Mouse (Mus musculus): ENCODE data around the gene Gm36176. TPM values are rescaled to one million over a fixed set of nuclear protein-coding genes. Genes with fewer than 3 reads are reported as not detected.

Gene Gm36176
- polyA plus RNA-seq, 1 experiment from 2014 or later, result not detected

DNA sequence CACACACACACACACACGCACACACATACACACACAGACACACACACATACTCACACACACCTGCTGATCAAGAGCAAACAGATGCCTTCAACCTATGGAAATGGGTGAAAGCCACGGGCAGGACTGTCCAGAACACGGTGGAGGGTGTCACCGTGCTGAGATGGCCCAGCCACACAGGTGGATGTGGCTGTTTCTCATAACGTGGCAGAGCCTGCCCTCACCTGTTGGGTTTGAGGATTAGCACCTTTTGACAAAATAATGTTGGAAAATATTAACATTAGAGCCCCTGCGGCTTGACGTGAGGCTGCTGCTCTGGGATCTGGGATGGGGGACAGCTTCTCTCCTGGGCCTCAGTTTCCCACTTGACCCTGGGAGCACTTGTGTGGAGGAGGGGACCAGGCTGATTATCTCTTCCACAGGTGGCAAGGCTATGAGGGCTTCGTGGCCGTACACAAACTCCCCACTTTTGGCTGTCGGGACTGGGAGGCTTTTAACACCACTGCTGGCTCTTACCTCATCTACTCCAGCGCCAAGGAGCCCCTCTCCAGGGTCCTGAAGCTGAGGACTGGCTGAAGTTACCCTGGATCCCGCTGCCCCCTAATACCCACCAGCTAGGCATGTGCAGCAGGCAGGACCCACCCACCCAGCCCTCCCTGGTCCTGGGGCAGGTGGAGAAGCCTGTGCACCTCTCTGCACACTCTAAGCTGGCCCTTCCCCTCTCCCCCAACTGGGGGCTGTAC lies 39.6 kb downstream of the Gm36176 start:
- Histone ChIP-seq H3K36me3 (no peaks in the 10 kb centered on the region), H3K4me3 (replicated peaks) (no peak overlapping the region), H3K4me2 (replicated peaks) (no peak overlapping the region), H3K9me3 (no peaks in the 10 kb centered on the region), H3K27me3 (replicated peaks) (no peaks in the 10 kb centered on the region), H3K4me1 (replicated peaks) (no peaks in the 10 kb centered on the region), H3K9ac (no peak overlapping the region), H3K27ac (no peak overlapping the region)
- ATAC-seq, result no peak
- WGBS, result 45% methylated on average over 12 of the region's 12 CpGs

DNA sequence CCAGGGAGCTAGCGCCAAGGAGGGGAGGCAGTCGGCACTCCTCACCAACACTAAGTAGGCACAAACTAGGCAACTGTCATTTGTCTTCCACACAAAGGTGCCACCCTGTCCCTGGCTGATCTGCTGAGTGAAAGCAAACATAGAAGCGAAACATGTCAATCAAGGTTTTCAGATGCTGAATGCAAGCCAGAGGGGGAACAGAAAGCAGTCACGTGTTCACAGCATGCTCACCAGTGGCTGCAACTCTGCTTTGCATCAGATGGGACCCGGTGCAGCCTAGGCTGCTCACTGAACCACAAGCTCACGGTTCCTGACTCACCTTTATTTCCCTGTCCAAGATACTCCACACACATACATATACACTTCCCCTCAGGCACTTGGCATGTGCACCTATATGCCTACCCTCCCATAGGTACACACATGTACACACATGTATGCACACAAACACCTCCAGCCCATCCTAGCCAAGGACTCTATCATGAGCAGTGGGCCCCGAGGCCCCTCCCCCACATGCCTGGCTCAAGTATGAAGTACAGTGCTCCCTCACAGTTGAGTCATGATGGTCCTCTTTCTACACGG lies 44.5 kb downstream of the Gm36176 start:
- H3K27ac ChIP-seq, result no peak overlapping the region
- no peaks in the 10 kb centered on the region for H3K4me1 ChIP-seq (replicated peaks)
- no peaks in the 10 kb centered on the region for H3K9me3 ChIP-seq
- WGBS, result 82% methylated on average over 8 of the region's 8 CpGs
- ATAC-seq, result no peak
- no peak overlapping the region for H3K4me3 ChIP-seq (replicated peaks)
- no peak overlapping the region for H3K4me2 ChIP-seq (replicated peaks)
- H3K9ac ChIP-seq, result no peak overlapping the region
- H3K36me3 ChIP-seq, result no peaks in the 10 kb centered on the region
- no peaks in the 10 kb centered on the region for H3K27me3 ChIP-seq (replicated peaks)

DNA sequence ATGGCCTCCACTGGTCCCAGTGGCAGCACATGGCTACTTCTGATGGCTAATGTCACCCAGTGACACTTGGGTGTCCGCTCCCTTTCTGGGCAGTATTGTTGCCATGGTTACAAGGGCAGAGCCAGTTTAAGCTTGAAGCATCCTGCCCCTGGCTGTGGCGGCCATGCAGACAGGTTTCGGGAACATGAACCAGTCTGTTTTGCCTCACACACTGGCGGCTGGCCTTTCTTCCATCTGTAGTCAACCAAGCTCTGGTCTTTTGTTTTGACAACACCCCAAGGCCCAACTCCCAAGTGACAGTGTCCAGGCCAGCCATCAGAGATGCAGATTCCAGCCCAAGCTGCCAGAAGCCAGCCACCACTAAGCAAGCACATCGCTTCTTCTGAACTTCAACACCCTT lies 49.0 kb downstream of the Gm36176 start:
- H3K27ac ChIP-seq, result no peak overlapping the region
- ATAC-seq, result no peak
- no peaks in the 10 kb centered on the region for H3K36me3 ChIP-seq
- 36% methylated on average over 5 of the region's 5 CpGs for WGBS
- H3K4me3 ChIP-seq (replicated peaks), result no peak overlapping the region
- H3K9ac ChIP-seq, result no peak overlapping the region
- H3K4me1 ChIP-seq (replicated peaks), result no peaks in the 10 kb centered on the region
- H3K4me2 ChIP-seq (replicated peaks), result no peak overlapping the region
- H3K27me3 ChIP-seq (replicated peaks), result no peaks in the 10 kb centered on the region
- no peaks in the 10 kb centered on the region for H3K9me3 ChIP-seq

Other genes starting within 250 kb of the Gm36176 start
- gene Sumo3, start 240.7 kb upstream of the Gm36176 start, polyA plus RNA-seq (2015; fragmentation: Nextera tagmentation; extraction: Ambion mirVana), result 338 and 345 TPM in 2 replicates
- 4.1 and 5.4 TPM in 2 replicates for gene Gm49325, start 240.6 kb upstream of the Gm36176 start, polyA plus RNA-seq (2015; fragmentation: Nextera tagmentation; extraction: Ambion mirVana)
- 65.0 and 70.3 TPM in 2 replicates for gene Ube2g2, start 224.5 kb upstream of the Gm36176 start, polyA plus RNA-seq (2015; fragmentation: Nextera tagmentation; extraction: Ambion mirVana)
- gene Tspear, start 160.2 kb upstream of the Gm36176 start, polyA plus RNA-seq (2015; fragmentation: Nextera tagmentation; extraction: Ambion mirVana), result 0.47 and 0.53 TPM in 2 replicates
- not detected in 2 replicates for gene Gm19402, start 156.0 kb upstream of the Gm36176 start, polyA plus RNA-seq (2015; fragmentation: Nextera tagmentation; extraction: Ambion mirVana)
- gene Gm9508, start 149.6 kb upstream of the Gm36176 start, polyA plus RNA-seq (2015; fragmentation: Nextera tagmentation; extraction: Ambion mirVana), result not detected in 2 replicates
- not detected in 2 replicates for gene Gm10272, start 140.2 kb upstream of the Gm36176 start, polyA plus RNA-seq (2015; fragmentation: Nextera tagmentation; extraction: Ambion mirVana)
- not detected in 2 replicates for gene Gm10024, start 135.3 kb upstream of the Gm36176 start, polyA plus RNA-seq (2015; fragmentation: Nextera tagmentation; extraction: Ambion mirVana)
- not detected in 2 replicates for gene Gm10142, start 131.0 kb upstream of the Gm36176 start, polyA plus RNA-seq (2015; fragmentation: Nextera tagmentation; extraction: Ambion mirVana)
- gene Krtap12-1, start 126.2 kb upstream of the Gm36176 start, polyA plus RNA-seq (2015; fragmentation: Nextera tagmentation; extraction: Ambion mirVana), result not detected in 2 replicates
- gene Gm10100, start 120.3 kb upstream of the Gm36176 start, polyA plus RNA-seq (2015; fragmentation: Nextera tagmentation; extraction: Ambion mirVana), result not detected in 2 replicates
- not detected in 2 replicates for gene Gm18596, start 104.2 kb upstream of the Gm36176 start, polyA plus RNA-seq (2015; fragmentation: Nextera tagmentation; extraction: Ambion mirVana)
- not detected in 2 replicates for gene Gm9736, start 95.4 kb upstream of the Gm36176 start, polyA plus RNA-seq (2015; fragmentation: Nextera tagmentation; extraction: Ambion mirVana)
- not detected in 2 replicates for gene Gm3233, start 87.1 kb upstream of the Gm36176 start, polyA plus RNA-seq (2015; fragmentation: Nextera tagmentation; extraction: Ambion mirVana)
- gene Gm3238, start 75.5 kb upstream of the Gm36176 start, polyA plus RNA-seq (2015; fragmentation: Nextera tagmentation; extraction: Ambion mirVana), result not detected in 2 replicates
- not detected in 2 replicates for gene Gm7138, start 69.9 kb upstream of the Gm36176 start, polyA plus RNA-seq (2015; fragmentation: Nextera tagmentation; extraction: Ambion mirVana)
- not detected in 2 replicates for gene Gm3250, start 64.3 kb upstream of the Gm36176 start, polyA plus RNA-seq (2015; fragmentation: Nextera tagmentation; extraction: Ambion mirVana)
- not detected in 2 replicates for gene Gm7137, start 58.6 kb upstream of the Gm36176 start, polyA plus RNA-seq (2015; fragmentation: Nextera tagmentation; extraction: Ambion mirVana)
- gene Gm9639, start 51.7 kb upstream of the Gm36176 start, polyA plus RNA-seq (2015; fragmentation: Nextera tagmentation; extraction: Ambion mirVana), result not detected in 2 replicates
- not detected in 2 replicates for gene Gm19668, start 47.7 kb upstream of the Gm36176 start, polyA plus RNA-seq (2015; fragmentation: Nextera tagmentation; extraction: Ambion mirVana)
- gene Gm9507, start 35.0 kb upstream of the Gm36176 start, polyA plus RNA-seq (2015; fragmentation: Nextera tagmentation; extraction: Ambion mirVana), result not detected in 2 replicates
- gene Gm2696, start 32.1 kb upstream of the Gm36176 start, polyA plus RNA-seq (2015; fragmentation: Nextera tagmentation; extraction: Ambion mirVana), result not detected in 2 replicates
- gene Krtap10-4, start 19.7 kb upstream of the Gm36176 start, polyA plus RNA-seq (2015; fragmentation: Nextera tagmentation; extraction: Ambion mirVana), result not detected in 2 replicates
- gene Krtap10-10, start 10.9 kb upstream of the Gm36176 start, polyA plus RNA-seq (2015; fragmentation: Nextera tagmentation; extraction: Ambion mirVana), result not detected in 2 replicates
- not detected in 2 replicates for gene Gm10318, start 6.1 kb downstream of the Gm36176 start, polyA plus RNA-seq (2015; fragmentation: Nextera tagmentation; extraction: Ambion mirVana)
- not detected in 2 replicates for gene Gm3285, start 15.2 kb downstream of the Gm36176 start, polyA plus RNA-seq (2015; fragmentation: Nextera tagmentation; extraction: Ambion mirVana)
- gene Lrrc3, start 55.7 kb downstream of the Gm36176 start, polyA plus RNA-seq (2015; fragmentation: Nextera tagmentation; extraction: Ambion mirVana), result 3.9 TPM in 2 replicates
- 1.1 and 1.2 TPM in 2 replicates for gene Trpm2, start 123.8 kb downstream of the Gm36176 start, polyA plus RNA-seq (2015; fragmentation: Nextera tagmentation; extraction: Ambion mirVana)
- gene 1810043G02Rik, start 131.7 kb downstream of the Gm36176 start, polyA plus RNA-seq (2015; fragmentation: Nextera tagmentation; extraction: Ambion mirVana), result 17.3 and 17.5 TPM in 2 replicates
- gene Pfkl, start 163.3 kb downstream of the Gm36176 start, polyA plus RNA-seq (2015; fragmentation: Nextera tagmentation; extraction: Ambion mirVana), result 252 and 254 TPM in 2 replicates
- gene Dnmt3l, start 195.1 kb downstream of the Gm36176 start, polyA plus RNA-seq (2015; fragmentation: Nextera tagmentation; extraction: Ambion mirVana), result 0.11 and 0.31 TPM in 2 replicates
- gene Aire, start 196.8 kb downstream of the Gm36176 start, polyA plus RNA-seq (2015; fragmentation: Nextera tagmentation; extraction: Ambion mirVana), result 0.15 and 0.28 TPM in 2 replicates
- 4.7 and 4.8 TPM in 2 replicates for gene Icosl, start 222.5 kb downstream of the Gm36176 start, polyA plus RNA-seq (2015; fragmentation: Nextera tagmentation; extraction: Ambion mirVana)